ENCODE assay signal across 16 mouse cellular contexts in the genomic region with DNA sequence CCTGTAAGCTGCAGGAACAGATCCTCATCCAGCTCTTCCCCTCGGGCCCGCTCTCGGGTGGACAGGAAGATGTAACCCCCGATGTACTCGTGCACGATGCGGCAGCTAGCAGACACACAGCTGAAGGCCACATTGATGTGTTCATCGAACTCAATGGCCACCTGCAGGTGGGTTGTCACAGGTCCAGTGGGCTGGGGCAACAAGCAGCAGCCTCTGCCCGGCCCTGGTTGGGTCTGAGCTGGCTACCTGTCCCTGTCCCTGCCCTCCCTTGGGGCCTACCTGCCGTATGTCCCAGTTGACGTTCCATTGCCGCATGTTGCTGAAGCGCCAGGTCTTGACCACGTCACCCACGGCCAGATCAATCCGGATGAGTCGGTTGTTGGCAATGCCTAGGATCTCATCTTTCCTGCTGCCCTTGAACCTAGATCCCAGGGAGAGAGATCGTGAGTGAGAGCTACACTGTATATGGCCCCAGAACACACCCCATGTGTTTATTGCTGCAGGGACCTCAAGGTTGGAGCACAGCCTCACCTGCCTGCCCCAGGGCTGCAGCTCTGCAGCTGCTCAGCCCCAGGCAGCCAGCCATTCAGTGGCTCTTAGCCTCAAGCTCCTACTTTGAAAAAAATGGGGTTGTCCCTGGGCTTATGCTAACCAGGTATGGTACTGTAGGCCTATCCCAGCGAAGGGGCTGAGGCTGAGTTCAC. TPM values are rescaled to one million over a fixed set of nuclear protein-coding genes. Genes with fewer than 3 reads are reported as not detected.
DNase-seq lines count a peak whose midpoint lies in the region; TF ChIP-seq lines count a peak whose summit lies in the region.
"Had no signal": no experiment of that assay in that cellular context is flagged by ENCODE, and none has a peak within 500 bp of the region (broad histone marks: within the 10 kb centered on the region; RNA-seq: fewer than 3 reads in every experiment).

No protein-coding gene starts in this region.

- peak; percentile 36 for DNase-seq in cerebellum, adult 9-10 months
- DNase-seq in cerebellum, adult 11 months = no peak
- peak; percentile 56 for DNase-seq in ZHBTc4 (ENCODE audit: low read depth, low spot score)
- DNase-seq in gastrocnemius, postnatal 4 days (ENCODE audit: low spot score in 2 of 2) = no peak
- no peak for DNase-seq in kidney, adult 8-10 months
- DNase-seq: adrenal gland, adult 8-10 months; forebrain, postnatal 0 days; gastrocnemius, postnatal 14 days; heart, postnatal 4 days; kidney, adult 2 months had no signal

- peak overlapping the region; percentile 2; the same call in 1 of the 2 replicates for H3K27ac ChIP-seq in small intestine, adult 2 months (ENCODE audit: insufficient read depth, low read depth, low read length)
- H3K27ac ChIP-seq: embryonic facial prominence, embryonic 13.5 days; forebrain, embryonic 12.5 days; heart, embryonic 13.5 days; hindbrain, embryonic 12.5 days had no signal

- peaks cover 31% of the 10 kb centered on the region for H3K36me3 ChIP-seq in E14TG2a.4 (ENCODE audit: insufficient read depth, low read length)
- peaks cover 7% of the 10 kb centered on the region for H3K36me3 ChIP-seq in small intestine, adult 2 months (ENCODE audit: control insufficient read depth, insufficient read depth, low read length)

- H3K27me3 ChIP-seq in E14TG2a.4 (ENCODE audit: insufficient read depth, low read length) = no peaks in the 10 kb centered on the region
- no peaks in the 10 kb centered on the region for H3K27me3 ChIP-seq in small intestine, adult 2 months (ENCODE audit: control insufficient read depth, insufficient read depth, low read length)
- H3K27me3 ChIP-seq: embryonic facial prominence, embryonic 13.5 days; forebrain, embryonic 12.5 days; heart, embryonic 13.5 days; hindbrain, embryonic 12.5 days had no signal

- peaks cover 56% of the 10 kb centered on the region for H3K4me1 ChIP-seq in E14TG2a.4 (replicated peaks; ENCODE audit: low read depth, low read length)
- H3K4me1 ChIP-seq in small intestine, adult 2 months (ENCODE audit: control insufficient read depth, insufficient read depth, insufficient read length, low read length) = peaks cover 23% of the 10 kb centered on the region

- H3K9me3 ChIP-seq in E14TG2a.4 (ENCODE audit: low read length) = peaks cover 19% of the 10 kb centered on the region
- H3K9me3 ChIP-seq: embryonic facial prominence, embryonic 13.5 days; forebrain, embryonic 12.5 days; heart, embryonic 13.5 days; hindbrain, embryonic 12.5 days had no signal

- TF ChIP-seq POLR2A in small intestine, adult 2 months (IDR thresholded peaks at IDR 0.05; ENCODE audit: low read depth, low read length) = no peak

- peak overlapping the region; percentile 3; the same call in 1 of the 2 replicates for H3K4me3 ChIP-seq in E14TG2a.4 (replicated peaks; ENCODE audit: low read length)
- H3K4me3 ChIP-seq in small intestine, adult 2 months (ENCODE audit: low read depth, low read length) = no peak overlapping the region
- H3K4me3 ChIP-seq: embryonic facial prominence, embryonic 13.5 days; forebrain, embryonic 12.5 days; heart, embryonic 13.5 days; hindbrain, embryonic 12.5 days had no signal

- 69% methylated on average over 19 of the region's 19 CpGs for WGBS in small intestine, adult 2 months

- no peak for TF ChIP-seq CTCF in E14TG2a.4 (conservative IDR thresholded peaks at IDR 0.05; ENCODE audit: low read length)
- no peak for TF ChIP-seq CTCF in small intestine, adult 2 months (IDR thresholded peaks at IDR 0.05; ENCODE audit: extremely low read depth, insufficient read length, insufficient replicate concordance, low read depth, low read length)

RNA-seq across cellular contexts. Expression of a gene that starts 3.6 kb away (rescaled TPM):
- 5.2 and 7.7 TPM in 2 replicates for polyA plus RNA-seq in small intestine, adult 2 months (2012; rRNA removed)
- total RNA-seq in gastrocnemius, postnatal 4 days (2021) = 10 to 100 TPM; 18.4 to 19.5 TPM

RNA-seq across cellular contexts. Expression of a gene that starts 3.6 kb away (rescaled TPM):
- 41.2 and 53.8 TPM in 2 replicates for polyA plus RNA-seq in small intestine, adult 2 months (2012; rRNA removed)
- 10 to 100 TPM; 17.1 to 23.6 TPM for total RNA-seq in gastrocnemius, postnatal 4 days (2021)

RNA-seq across cellular contexts. Expression of a gene that starts 7.1 kb away (rescaled TPM):
- 34.1 and 53.4 TPM in 2 replicates for polyA plus RNA-seq in small intestine, adult 2 months (2012; rRNA removed)
- 10 to 100 TPM; 32.3 to 34.2 TPM for total RNA-seq in gastrocnemius, postnatal 4 days (2021)

RNA-seq across cellular contexts. Expression of a gene that starts 12.1 kb away (rescaled TPM):
- polyA plus RNA-seq in small intestine, adult 2 months (2012; rRNA removed) = 19.8 and 20.4 TPM in 2 replicates
- 10 to 100 TPM; 68.0 to 73.0 TPM for total RNA-seq in gastrocnemius, postnatal 4 days (2021)

RNA-seq across cellular contexts. Expression of a gene that starts 19.2 kb away (rescaled TPM):
- polyA plus RNA-seq in small intestine, adult 2 months (2012; rRNA removed) = 23.0 and 47.9 TPM in 2 replicates
- total RNA-seq in gastrocnemius, postnatal 4 days (2021) = 10 to 100 TPM; 25.3 to 28.6 TPM

Comparison
In these comparisons a context has a peak if more than half of its experiments do, and no peak if none do; other contexts are left out.
1. DNase-seq: peak in cerebellum, adult 9-10 months (single experiment) and ZHBTc4 (single experiment); none in cerebellum, adult 11 months (single experiment), gastrocnemius, postnatal 4 days (0 of 2) and kidney, adult 8-10 months (0 of 2).